Mouse (Mus musculus): ENCODE data around the gene Nhsl2.
A peak's percentile ranks its signal among the peaks of the same experiment; 100 is the strongest.
"Not testable (repeated sequence)": the region's sequence is repeated elsewhere in the genome, so short reads cannot be mapped to it uniquely, and the experiment has no call there.

Nhsl2 gene

DNA sequence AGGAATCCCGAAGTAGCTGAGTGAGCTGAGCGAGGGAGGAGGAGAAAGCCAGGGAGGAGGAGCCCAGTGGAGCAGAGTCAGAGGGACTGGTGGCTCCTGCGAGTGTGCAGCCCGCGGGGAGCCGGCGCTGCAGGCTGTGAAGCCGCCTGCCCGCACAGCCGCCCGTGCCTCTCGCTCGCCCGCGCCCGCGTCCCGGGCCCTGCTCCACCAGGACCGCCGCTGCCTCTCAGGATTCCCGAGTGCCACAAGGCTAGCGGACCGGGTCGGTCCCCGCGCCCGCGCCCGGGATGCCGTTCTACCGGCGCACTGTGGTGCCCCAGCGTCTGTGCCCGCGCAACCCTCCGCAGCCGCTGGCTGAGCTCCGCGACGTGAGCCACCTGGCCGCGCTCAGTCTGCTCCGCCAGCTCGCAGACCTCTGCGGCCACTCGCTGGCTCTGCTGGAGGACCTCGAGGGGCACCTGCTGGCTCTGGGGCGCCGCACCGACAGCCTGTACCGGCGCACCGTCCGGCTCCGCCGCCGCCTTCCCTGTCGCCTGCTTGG is at the start of gene Nhsl2:
Gene Nhsl2, plus strand, starts transcription at position 105 of the 541 bp plus-strand sequence.
- peak in 1 of 2 experiments; percentile 12 for DNase-seq (ENCODE audit: low spot score in 2 of 2)

DNA sequence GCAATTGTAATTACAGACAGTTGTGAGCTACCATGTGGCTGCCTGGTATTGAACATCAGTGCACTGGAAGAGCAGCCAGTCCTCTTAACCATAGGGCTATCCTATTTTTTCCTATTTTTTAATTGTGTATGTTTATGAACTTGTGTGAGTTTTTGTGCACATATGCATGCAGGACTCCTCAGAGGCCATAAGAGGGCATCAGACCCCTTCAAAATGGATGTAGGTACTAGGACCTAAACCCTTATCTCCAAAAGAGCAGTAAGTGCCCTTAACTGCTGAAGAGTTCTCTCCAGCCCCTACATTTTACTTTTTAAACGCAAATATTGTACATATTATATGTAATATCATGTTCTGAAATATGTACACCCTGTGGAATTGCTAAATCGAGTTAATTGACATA is 43.7 kb upstream of the Nhsl2 start:
- no peak for DNase-seq (ENCODE audit: low spot score in 2 of 2)

DNA sequence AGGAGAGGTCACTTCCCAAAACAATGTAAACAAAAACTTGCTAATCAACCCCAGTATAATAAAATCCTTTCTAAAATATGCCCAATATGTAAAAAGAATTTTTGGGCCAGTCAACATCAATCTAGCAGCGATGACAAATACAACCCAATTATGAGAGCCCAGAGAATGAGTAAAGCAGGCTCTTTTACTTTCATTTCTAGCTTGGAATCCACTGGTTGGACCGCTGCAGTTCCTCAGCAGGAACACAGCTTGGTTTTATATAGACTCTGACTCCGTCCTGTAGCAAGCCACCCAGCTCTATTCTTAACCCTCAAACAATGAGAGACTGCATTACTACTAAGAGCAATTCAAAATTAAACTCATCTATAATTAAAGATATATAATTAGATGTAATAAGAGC is 37.4 kb upstream of the Nhsl2 start:
- DNase-seq (ENCODE audit: low spot score in 2 of 2): no peak

DNA sequence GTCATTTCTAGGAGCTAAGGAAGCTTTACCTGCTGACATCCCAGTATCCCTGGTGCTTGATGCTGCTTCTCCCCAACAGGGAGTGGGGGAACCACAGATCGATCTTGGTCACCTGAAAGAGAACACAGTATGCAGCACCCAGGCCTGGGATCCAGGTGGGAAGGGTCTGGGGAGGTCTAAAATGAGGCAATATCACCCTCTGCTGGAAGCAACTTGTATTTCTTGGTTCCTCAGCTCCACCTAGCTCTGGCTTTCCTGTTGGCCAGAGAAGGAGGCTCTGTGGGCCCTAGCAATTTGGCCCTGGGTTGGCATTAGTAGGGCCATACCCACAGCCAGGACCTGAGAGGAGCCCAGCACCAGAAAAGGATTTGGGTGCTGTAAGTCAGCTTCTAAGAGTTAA is 30.0 kb upstream of the Nhsl2 start:
- DNase-seq (ENCODE audit: low spot score in 2 of 2): no peak

DNA sequence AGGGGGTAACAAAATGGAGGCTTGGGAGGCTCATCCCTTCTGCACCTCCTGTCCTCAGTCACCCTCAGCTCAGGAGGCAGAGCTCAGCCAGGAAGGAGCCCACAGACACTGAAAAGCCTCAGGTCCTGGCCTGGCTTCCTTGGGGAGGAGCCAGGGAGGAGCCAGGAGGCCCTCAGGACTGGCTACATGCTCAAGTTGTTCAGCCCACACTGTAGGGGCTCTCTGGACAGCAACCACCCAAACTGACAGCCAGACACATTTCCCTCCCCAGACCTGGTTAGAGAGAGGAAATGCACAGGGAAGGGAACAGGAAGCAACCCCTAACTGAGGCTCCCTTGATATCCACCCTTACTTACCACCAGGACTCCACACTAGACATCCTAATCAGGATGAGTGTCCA is 29.2 kb upstream of the Nhsl2 start:
- not testable (repeated sequence) for DNase-seq (ENCODE audit: low spot score in 2 of 2)

DNA sequence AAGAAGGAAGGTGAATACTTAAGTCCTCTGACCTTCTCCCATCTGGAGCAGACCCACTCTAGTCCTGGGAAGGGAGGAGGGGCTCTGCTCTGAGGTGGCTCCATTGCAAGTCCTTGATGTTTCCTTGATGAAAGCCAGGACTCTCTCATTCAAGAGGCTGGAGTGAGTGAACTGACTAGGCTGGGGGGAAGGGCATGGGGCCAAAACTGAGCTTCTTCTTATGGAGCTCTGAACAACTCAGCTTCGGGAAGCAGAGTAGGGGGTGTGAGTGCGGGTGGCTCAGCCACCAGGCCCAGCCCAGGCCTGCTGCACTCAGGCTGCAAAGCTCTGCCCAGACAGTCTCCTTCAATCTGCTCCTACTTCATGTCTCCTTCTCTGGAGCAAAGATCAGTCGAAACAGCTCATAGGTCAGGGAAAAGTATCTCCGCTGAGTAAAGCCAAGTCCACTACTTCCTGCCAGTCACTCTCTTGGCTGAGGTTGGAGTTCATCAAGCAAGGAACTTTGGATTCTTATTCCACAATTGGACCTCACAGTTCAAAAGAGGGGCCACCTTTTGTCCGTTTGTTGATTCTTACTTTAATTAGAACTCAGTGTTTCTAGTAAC is 1.9 kb upstream of the Nhsl2 start:
- DNase-seq (ENCODE audit: low spot score in 2 of 2): no peak

DNA sequence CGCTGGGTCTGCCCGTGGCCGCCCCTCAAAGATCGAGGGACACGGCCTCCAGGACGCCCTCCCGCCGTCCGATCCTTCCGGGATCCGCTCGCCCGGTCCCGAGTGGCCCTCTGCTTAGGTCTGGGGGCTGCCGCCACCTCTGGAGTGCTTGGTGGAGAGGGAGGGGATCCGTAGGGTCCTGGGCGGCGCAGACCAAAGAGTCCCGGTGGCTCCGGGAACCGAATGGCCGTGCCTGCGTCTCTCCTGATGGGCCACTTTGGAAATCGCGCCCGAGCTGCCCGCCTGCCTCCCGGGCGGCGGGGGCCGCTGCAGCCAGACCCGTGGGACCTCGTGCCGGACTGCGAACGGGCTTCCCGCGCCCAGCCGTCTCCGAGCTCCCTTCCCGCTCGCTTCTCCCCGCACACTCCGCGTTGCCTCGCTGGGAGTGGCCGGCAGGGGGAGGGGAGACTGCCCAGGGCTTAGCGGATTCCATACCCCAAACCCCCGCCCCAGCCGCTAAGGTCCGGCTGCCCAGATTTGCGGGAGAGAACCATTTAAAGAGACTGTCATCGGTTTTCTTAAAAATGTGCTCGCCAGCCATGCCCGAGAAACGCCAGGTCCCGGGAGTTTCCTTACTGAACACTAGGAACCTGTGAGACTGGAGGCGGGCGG is 841 bp downstream of the Nhsl2 start:
- DNase-seq (ENCODE audit: low spot score in 2 of 2): no peak

DNA sequence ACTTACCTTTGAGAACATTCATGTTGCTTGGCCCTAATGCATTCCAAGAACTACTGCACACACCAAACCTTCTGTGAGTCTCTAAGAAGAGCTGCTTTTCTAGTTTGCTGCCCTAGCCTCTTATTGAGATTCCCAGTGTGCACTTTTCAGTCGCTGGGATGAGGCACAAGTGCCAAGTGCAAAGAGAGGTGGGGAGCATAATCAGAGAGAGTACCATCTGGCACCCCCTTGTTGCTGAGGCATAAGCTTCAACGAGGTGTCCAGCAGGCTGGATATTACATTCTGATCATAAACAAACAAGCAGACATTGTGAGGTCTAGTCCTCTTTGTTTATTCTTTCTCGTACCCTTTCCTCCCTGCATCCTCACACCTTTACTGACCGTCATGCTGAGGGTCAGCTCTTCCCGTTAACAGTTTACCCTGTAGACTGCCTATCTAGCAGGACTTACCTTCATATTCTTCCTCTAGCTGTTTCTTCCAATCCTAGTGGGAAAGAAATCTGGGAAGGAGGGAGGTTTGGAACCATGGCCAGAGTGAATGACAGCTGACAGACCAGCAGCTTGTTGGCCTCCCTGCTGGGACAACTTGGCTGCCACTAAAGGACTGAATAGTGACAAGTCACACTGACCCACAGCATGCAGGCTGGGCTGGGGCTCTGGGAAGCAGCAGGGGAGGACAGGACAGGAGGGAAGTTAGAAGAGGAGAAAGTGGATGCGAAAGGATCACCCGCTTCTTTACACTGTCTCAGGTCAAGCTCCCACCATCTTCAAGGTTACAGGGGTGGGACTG is 2.6 kb downstream of the Nhsl2 start:
- no peak for DNase-seq (ENCODE audit: low spot score in 2 of 2)

DNA sequence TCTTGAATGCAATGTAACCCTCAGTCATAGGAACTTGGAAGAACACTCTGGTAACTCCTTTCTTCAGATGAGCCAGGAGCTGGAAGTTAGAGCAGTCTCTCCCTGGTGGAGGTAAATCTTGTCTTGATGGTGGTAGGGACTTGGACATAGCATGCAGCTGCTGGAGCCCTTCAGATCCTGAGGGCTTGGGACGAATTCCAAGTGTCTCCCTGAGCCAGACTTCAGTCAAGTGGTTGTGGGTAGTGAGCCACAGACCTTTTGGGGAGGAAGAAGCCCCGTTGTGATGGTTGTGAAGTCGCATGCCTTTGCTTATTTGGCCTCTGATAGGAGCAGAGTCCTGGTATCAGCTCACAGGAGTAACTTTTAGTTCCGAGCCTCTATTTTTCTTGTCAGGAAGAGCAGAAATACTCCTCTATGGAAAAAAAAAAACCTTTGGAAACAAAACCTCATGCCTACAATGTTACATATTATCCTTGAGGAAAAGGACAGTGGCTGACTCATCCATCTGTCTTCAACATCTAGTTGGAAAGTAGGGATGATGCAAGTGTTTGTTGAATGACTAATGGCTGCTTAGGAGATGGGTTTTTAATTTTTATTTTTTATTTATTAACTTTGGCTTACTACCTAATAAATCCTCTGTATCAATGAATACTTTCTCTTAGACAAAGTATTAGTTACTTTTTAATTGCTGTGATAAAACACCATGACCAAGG is 14.6 kb downstream of the Nhsl2 start:
- no peak for DNase-seq (ENCODE audit: low spot score in 2 of 2)

DNA sequence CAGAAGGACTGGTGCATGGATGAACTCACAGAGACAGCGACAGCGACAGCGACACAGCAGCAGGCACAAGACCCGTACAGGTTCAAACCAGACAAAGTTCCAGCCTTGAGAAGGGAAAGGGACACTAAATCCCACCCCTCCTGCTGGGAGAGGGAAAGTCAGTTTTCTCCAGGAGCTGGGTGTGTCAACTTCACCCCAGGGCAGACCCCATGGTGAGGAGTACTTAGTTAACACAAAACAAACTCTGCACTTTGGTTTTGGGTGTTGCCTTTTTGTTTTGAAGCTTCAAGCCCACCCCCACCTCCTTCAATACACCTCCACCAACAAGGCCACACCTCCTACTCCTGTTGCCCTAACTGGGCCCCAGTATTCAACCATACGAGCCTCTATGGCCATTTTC is 15.6 kb downstream of the Nhsl2 start:
- no peak for DNase-seq (ENCODE audit: low spot score in 2 of 2)

DNA sequence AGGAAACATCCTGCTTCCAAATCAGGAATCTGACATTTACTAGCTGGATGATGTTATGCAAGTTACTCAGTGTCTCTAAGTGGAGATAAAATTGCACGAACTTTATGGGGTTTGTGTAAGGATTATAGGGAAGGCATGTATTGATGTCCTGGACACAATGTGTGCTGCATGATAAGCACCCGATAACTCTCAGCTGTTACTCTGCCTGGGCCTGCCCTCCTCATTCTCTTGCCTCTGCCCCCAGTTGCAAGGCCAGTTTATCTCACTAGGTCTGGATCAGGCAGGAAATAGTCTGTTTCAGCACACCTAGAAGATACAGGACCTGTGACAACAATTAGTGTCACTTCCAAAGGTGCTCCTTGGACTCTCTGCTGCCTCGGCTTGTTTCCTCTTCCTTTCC is 25.0 kb downstream of the Nhsl2 start:
- DNase-seq (ENCODE audit: low spot score in 2 of 2): no peak

DNA sequence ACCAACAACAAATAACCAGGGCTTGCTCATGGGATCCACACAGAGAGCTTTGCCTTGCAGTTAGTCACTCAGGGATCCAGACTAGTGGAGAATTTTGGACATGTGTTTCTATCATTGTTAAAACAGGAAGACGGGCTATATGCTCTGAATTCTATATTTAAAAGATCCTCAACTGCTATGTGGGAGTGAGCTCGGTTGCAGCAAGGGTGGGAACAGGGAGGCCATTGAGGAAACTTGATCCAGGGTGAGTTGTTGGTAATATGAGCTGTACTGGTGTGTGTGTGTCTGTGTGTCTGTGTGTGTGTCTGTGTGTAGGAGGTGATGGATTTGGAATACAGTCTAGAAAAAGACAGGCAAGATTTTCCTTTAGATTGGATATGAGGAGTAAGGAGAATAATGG is 25.7 kb downstream of the Nhsl2 start:
- no peak for DNase-seq (ENCODE audit: low spot score in 2 of 2)

DNA sequence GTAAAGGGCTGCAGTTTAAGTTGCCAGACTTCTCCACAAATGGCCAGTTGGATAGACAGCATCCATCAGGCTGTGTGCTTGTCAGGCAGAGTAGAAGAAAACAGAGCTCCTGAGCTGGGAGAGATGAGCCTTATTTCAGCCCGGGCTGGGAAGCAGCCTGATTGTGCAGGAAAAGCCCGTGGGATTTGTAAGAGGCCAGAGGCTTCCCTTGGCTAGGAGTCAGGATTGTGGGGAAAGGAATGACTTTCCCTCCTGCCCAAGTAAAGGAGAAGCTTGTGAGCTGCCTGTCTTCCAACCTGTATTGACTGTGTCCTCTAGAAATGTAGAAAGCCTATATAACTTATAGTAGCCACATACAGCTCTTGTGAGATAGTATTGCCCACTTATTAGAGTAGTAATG is 27.0 kb downstream of the Nhsl2 start:
- DNase-seq (ENCODE audit: low spot score in 2 of 2): no peak

DNA sequence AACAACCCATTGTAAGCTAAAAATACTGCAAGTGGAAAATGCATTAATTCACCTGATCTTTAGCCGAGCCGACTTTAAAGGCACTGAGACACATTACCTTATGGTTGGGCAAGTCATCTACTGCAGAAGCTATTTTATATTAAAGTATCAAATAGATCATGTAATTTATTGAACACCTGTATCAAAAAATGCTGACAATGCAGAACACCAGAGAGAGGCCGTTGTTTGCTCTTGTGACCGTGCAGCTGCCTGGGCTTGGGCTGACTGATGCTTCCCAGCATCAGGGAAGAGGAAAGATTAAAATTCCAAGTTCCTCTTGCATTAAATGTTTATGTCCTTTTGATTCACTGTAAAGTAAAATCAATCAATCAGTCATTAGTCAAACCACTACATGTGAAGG is 28.7 kb downstream of the Nhsl2 start:
- no peak for DNase-seq (ENCODE audit: low spot score in 2 of 2)

DNA sequence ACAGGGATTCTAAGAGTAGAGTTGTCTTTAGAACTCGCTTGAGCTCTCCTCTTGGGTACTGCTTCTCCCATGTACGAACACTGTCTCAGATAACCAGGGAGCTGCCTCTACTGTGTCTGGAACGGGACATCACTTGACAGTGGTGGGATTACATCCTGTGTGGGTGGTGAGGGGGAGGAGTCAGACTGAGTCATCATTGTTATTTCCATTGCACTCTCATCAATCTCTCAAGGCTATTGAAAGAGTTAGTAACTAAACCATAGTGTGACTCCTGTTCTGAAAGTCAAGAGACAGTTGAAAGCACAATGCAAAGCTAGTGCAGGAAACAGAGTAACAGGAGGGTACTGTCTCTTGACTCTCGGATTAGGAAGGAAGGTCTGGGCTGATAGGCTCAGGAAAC is 29.4 kb downstream of the Nhsl2 start:
- no peak for DNase-seq (ENCODE audit: low spot score in 2 of 2)

DNA sequence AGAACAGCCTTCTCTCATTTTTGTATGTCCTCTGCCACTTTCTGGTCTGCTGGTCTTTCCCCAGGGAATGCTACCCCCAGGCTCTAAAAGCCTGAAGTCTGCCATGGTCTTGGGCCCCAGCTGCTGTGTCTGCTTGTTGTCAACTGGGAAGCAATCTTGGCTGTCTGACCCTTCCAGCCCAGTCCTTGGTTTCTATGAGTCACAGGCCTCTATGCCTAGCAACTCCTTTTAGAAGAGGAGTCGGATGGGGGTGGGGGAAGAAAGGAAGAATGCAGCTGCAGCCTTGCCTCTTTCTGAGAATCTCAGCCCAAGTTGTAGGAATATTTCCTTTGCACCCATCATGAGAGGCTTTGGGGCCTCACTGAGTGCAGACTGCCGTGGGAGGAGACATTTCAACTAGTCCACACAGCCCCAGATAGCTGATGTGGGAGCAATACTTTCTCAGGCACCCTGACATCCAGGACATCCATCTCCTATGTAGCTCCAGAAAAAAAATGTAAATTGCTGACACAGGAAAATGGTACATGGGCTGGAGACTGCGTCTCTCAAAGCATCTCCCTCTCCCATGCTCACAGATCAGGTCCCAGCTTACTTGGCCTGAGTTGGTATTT is 33.1 kb downstream of the Nhsl2 start:
- DNase-seq (ENCODE audit: low spot score in 2 of 2): no peak

DNA sequence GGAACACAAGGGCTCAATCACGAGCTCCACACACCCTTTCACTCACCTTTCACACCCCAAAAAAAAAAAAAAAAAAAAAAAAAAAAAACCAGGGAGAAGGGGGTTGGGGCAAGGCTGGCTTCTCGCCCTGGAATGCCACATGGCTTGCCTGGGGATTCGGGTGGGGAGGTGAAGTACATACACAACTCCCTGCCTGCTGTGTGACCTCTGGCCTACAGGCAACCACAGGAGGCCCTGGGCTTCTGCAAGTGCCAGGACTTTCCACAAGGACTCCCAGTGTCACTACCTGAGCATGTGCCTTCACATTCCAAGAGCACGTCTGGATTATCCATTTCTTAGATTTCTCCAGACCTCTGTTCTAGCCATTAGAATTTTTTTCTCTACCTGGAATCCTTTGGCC is 40.2 kb downstream of the Nhsl2 start:
- no peak for DNase-seq (ENCODE audit: low spot score in 2 of 2)

DNA sequence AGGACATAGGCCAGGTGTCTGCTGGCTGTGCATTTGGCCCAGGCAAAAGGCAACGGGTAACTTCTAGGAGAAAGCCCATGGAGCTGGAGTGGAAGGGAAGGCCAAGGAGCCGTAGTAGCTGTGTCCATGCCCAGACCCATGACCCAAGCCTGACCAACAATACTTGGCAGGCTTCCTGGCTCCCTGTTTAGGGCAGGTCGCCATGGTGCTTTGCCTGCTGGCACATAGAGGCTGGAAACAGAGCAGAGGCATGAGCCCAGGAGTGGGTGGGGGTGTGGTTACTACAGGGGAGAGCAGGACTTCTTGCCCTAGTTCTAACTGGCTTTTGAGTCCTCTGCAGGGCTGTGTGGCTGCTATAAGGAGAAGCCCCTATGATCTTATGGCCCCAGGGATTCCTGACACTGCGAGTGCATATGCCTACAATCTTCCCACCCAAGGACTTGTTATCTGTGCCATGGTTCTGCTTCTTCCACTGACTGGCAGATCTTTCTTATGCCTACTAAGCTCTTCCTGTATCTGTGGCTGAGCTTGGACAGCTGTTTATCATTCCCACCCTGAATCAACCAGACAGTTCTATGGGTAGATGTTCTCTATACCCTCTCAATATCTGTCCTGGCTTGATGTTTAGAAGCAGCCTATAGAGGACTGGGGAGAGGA is 40.8 kb downstream of the Nhsl2 start:
- no peak for DNase-seq (ENCODE audit: low spot score in 2 of 2)

DNA sequence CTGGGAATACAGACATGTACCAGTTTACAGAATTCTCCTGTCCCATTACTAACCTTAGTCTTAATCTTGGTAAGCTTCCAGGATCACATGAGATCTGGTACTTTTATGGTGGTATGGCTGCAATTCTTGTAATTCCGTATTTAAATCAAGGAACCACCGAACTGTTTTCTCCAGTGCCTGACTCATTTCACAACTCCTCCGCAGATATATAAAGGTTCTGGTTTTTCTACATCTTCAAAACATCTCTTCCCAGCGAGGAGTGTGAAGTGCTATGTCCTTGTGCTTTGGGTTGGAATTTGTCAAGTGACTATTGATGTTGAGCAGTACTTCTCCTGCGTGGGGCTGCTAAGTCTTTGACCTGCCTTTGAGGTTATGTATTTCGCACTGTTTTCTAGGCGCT is 44.6 kb downstream of the Nhsl2 start:
- no peak for DNase-seq (ENCODE audit: low spot score in 2 of 2)

DNA sequence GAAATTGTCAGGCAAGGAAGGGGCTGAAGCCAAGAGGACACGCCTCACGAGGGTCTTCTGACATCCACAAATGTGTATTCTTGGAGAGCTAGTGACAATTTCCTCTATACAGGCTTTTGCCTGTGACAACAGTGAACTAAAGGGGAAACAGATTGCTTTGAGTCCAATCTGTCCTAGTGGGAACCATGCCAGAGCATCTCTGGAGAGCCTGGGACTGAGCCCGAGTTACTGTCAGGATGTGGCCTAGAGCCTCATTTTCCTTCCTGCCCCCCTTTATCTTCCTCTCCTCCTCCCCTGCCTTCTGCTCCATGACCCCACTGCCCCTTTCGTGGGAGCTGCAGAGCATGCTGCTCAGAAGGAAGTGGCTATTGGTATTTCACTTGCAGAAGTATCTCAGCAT is 49.2 kb downstream of the Nhsl2 start:
- no peak for DNase-seq (ENCODE audit: low spot score in 2 of 2)

DNA sequence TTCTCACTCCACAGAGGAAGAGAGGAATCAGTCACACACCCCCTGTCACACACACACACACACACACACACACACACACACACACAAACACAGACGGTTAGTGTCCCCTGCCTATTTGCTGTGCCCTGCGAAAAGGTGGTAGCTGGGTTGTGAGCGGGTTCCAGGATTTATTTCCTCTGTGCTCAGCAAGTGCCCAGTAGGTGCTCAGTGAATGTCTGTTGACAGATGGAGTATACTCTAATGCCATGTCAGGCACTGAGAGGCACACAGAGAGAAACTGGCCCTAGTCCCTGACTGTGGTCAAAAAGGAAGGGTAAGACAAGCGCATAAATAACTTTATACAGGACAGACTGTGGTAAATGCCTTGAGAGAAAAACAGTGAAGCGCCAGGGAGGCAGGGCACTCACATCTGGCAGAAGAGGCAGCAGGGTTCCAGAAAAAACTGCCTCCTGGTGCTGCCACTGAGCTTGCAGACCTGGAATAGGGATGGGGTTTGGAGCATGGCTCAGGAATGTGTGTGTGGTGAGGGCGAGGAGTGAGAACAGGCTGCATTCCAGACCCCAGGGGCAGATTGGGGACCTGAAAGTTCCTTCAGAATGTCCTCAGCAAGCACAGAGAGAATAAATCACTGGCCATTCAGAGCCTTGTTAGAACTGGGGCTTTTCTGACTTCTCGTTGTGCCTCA is 52.8 kb downstream of the Nhsl2 start:
- no peak for DNase-seq (ENCODE audit: low spot score in 2 of 2)

Measured in frontal cortex, postnatal 25 days (tissue).